Mouse (Mus musculus): Measurements from ENCODE around the gene Vmn1r188.
"Not testable (repeated sequence)": the region's sequence is repeated elsewhere in the genome, so short reads cannot be mapped to it uniquely, and the experiment has no call there.

Vmn1r188 gene

DNA sequence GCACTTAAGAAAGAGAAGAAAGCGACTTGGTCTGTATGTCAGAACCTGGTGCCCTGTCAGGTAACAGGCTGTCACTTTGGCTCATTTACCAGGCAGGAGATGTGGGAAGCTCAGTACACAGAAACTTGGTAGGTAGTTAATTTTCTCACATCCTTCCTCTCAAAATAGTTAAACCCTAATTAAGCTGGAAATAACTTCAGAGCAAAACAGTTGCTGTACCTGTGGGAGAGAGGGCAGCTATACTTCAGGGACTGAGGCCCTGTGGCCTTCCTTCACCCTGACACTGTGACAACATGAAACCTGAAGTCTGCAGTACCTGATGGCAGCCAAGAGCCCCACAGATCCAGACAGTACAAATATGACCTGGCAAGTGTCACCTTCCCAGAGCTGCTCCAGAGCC is at the start of gene Vmn1r188:
Vmn1r188 (plus strand) TSS at position 301 of the 400 bp plus-strand sequence.
- DNase-seq (ENCODE audit: low spot score in 2 of 2) = not testable (repeated sequence)

DNA sequence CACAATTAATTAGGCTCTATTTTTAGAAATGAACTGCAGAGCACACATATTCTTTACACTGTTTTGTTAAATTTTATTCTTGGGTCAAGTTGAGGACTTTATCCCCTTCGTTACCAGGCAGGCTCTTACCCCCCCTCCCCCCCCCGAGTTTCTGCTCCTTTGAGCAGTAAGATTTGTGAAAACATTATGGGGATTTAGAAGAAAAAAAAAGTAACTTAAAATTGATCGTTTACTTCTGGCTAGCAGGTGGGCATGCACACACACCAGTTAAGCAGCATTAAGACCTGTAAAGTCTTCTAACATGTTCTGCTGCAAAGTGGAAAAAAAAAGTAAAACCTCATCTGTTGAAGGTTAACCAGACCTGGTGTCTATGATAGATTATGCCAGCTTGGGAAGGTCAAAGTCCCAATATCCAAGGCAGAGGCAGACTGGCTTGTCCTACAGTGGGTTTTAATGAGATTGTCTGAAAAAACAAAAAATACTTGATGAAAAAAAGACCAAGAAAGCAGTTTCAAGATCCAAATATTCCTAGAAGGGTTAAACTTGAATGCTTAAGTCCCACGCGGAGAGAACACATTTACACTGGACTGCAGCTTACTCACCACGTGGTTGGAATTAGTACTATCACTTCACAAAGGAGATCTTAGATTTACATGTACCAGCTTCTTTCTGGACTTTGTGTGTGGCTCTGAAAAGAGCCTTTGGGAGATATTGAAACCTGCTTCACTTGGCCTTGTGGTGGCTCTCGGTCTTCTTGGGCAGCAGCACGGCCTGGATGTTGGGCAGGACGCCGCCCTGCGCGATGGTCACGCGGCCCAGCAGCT is 49.6 kb upstream of the Vmn1r188 start:
- DNase-seq (ENCODE audit: low spot score in 2 of 2) = no peak

DNA sequence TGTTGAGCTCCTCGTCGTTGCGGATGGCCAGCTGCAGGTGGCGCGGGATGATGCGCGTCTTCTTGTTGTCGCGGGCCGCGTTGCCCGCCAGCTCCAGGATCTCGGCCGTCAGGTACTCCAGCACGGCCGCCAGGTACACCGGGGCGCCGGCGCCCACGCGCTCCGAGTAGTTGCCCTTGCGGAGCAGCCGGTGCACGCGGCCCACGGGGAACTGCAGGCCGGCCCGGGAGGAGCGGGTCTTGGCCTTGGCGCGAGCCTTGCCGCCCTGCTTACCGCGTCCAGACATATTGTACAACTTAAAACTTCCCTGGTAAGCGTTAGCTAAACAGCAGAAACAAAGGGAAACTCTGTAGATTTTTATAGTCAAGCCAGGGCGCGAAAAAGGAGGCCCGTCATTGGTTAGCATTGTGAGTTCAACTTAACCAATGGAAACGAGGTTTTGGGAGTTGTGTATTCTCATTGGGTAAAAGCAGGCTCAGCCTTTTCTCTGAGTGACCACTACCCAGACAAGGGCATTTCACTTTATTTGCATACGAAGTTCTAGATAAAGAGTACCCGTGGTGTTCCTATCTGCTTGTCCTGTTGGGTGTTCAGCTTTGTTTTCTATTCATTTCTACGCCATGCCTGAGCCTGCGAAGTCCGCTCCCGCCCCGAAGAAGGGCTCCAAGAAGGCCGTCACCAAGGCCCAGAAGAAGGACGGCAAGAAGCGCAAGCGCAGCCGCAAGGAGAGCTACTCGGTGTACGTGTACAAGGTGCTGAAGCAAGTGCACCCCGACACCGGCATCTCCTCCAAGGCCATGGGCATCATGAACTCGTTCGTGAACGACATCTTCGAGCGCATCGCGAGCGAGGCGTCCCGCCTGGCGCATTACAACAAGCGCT is 48.7 kb upstream of the Vmn1r188 start, which contains the start of the genes Hist1h2ah and Hist1h2bk:
Hist1h2ah (minus strand) TSS at position 302 of the 882 bp plus-strand sequence.
Hist1h2bk (plus strand) TSS at position 604 of the 882 bp plus-strand sequence.
- peak; percentile 89 to 90 for DNase-seq (ENCODE audit: low spot score in 2 of 2)

DNA sequence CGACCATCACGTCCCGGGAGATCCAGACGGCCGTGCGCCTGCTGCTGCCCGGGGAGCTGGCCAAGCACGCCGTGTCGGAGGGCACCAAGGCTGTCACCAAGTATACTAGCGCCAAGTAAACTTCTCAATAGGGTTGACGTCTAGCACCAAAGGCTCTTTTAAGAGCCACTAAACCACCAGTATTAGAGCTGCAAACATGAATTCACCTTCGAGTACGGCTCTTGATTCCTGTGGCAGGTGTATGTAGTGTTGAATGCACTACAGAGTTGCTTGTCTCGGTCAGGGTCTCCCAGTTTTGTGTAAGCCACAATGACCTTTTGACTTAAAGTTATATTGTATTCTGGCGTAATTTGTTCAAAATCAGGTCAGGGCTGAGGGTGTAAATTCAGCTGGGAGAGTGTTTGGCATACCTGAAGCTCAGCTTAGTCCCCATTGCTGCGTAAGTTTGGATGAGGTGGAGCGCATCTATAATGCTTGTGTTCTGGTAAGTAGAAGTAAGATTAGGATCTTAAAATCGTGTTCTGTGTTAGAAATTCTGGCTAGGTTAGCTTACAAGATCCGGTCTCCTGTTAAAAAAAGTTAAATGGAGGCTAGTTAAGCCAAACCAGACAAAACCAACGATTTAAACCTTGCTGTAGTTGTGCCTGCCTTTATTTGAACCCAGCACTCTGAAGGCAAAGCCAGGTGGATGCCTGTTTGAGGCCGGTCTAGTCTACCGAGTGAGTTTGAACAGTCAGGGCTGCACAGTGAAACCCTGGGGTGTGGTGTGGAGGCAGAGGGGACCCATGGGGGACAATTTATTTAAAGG is 47.9 kb upstream of the Vmn1r188 start:
- no peak for DNase-seq (ENCODE audit: low spot score in 2 of 2)

DNA sequence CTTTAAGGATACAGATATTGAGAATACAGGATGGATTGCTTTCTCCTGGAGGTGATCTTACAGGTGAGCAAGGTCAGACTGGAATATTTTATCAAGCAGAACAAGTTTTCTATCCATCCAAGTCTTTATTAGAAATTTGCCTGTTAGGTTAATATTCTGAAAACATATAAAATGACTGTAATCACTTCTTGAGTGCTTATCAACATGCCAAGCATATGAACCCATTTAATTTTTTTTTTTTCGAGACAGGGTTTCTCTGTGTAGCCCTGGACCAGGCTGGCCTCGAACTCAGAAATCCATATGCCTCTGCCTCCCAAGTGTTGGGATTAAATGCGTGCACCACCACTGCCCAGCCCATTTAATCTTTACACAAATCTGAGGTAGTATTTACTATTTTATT is 47.3 kb upstream of the Vmn1r188 start:
- no peak for DNase-seq (ENCODE audit: low spot score in 2 of 2)

DNA sequence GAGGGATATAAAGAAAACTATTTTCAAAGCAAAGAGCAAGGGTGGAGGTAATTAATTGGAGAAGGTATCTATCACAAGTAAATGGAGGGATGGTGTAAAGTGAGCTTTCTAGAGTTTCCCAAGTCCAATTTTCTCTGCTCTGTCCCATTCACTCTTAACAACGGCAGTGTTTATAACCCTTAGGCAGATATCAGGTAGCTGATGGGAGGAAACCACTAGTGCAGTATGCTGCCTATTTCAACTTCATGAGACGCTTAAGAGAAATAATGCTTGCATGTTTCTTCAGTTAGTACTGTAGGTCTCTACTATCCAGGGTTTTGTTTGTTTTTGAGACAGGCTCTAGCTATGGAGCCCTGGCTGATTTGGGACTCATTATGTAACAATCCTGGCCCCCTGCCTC is 46.8 kb upstream of the Vmn1r188 start:
- DNase-seq (ENCODE audit: low spot score in 2 of 2) = no peak

DNA sequence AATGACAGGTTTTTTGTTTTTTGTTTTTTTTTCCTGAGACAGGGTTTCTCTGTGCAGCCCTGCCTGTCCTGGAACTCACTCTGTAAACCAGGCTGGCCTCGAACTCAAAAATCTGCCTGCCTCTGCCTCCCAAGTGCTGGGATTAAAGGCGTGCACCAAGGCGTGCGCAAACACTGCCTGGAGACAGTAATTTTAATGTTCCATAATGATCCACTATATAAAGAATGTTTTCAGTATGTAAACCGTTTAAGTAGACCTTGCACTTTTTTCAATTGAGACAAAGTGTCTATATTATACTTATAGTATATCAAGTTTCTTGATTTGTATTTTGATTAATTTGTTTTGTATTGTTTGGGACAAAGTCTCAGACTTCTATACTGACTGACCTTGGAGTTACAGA is 44.9 kb upstream of the Vmn1r188 start:
- no peak for DNase-seq (ENCODE audit: low spot score in 2 of 2)

DNA sequence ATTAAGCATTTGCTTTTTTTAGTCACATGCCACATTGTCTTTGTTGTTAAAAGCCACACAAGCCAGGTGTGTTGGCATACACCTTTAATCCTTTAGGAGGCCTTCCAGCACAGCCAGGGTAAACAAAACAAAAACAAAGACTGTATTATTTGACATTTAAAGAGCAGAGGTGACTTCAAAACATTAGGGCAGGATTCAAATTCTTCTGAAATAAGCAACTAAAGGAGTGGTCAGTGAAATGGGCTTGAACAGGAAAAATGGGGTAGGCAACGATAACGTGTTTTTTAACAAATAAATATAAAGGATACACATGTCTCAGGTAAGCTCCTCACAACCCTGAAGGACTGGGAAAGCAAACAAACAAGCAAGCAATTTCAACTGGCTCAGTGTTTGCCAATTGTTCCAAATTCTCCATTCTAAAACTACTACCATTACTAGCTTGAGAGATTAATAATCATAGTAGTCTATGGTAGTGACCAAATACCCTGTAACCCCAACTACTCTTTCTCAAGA is 44.2 kb upstream of the Vmn1r188 start:
- no peak for DNase-seq (ENCODE audit: low spot score in 2 of 2)

DNA sequence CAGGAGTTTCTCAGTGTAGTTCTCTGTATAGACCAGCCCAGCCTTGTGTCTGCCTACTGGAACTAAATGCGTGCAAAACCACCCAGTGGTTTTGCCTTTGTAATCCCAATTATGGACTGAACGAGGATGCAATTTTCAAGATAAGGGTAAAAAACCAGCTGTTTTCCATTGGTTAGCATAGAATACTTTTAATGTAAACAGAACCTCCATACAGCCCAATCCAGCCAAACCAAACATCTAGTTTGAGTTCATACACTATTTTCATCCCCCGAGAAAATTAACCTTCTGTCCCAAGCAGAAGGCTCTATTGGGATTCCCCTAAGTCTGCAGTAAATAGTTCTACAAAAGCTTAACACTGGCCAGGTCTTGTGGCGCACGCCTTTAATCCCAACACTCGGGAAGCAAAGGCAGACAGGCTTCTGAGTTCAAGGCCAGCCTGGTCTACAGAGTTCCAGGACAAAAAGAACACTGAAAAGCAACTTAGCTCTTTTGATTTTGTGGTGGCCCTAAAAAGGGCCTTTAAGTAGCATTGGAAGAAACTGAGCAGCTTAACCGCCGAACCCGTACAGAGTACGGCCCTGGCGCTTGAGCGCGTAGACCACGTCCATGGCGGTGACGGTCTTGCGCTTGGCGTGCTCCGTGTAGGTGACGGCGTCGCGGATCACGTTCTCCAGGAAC is 43.6 kb upstream of the Vmn1r188 start:
- DNase-seq (ENCODE audit: low spot score in 2 of 2) = no peak

DNA sequence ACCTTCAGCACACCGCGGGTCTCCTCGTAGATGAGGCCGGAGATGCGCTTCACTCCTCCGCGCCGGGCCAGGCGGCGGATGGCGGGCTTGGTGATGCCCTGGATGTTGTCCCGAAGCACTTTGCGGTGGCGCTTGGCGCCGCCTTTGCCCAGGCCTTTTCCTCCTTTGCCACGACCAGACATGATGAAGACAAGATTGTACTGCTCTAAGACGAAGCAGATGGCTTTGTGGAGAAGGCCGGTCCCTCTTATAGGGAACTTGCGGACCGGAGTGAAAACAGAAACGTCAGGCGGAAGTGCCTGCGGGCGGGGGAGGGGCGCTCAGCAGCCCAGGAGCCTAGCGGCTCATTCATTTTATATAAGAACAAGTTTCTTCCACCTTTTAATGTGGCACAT is 43.1 kb upstream of the Vmn1r188 start, which contains the start of gene Hist1h4i:
Hist1h4i (minus strand) TSS at position 221 of the 395 bp plus-strand sequence.
- peak; percentile 94 to 99 for DNase-seq (ENCODE audit: low spot score in 2 of 2)

DNA sequence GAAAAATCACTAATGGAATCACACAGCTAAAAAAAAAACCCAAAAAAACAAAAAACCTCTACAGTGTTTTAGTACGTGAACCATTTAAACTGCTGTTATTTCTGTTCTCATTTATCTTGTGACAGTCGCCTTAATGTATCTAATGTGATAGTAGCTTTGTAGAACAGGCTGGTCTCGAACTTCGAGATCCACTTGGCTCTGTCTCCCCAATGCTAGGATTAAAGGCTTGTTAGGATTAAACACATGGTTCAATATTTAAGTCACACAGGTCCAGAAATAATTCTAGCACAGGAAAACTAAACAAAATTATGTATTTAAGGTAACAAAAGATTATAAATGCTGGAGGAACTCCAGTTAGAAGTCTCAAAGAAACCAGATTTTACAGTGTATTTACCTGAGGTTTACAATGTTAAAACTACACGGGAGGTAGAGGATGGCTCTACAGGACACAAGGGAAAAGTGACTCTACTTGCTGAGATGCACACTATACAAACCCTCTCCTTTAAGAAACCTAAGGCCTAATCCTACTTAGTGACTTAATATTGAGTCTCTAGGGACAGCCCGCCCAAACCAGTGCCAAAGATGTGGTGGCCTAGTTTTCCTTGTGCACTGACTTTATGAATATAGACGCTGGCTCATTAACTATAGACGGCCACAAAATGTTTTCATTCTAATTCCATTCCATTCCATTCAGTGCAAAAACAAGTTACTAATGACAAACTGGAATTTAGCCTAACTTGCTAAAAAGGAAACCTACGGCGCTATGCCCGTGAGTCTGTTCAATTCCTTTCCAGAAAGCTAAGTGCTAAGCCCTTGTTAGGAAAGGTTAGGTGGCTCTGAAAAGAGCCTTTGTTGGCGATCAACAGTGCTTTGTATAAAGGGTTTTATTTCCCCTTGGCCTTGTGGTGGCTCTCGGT is 42.3 kb upstream of the Vmn1r188 start:
- no peak for DNase-seq (ENCODE audit: low spot score in 2 of 2)

DNA sequence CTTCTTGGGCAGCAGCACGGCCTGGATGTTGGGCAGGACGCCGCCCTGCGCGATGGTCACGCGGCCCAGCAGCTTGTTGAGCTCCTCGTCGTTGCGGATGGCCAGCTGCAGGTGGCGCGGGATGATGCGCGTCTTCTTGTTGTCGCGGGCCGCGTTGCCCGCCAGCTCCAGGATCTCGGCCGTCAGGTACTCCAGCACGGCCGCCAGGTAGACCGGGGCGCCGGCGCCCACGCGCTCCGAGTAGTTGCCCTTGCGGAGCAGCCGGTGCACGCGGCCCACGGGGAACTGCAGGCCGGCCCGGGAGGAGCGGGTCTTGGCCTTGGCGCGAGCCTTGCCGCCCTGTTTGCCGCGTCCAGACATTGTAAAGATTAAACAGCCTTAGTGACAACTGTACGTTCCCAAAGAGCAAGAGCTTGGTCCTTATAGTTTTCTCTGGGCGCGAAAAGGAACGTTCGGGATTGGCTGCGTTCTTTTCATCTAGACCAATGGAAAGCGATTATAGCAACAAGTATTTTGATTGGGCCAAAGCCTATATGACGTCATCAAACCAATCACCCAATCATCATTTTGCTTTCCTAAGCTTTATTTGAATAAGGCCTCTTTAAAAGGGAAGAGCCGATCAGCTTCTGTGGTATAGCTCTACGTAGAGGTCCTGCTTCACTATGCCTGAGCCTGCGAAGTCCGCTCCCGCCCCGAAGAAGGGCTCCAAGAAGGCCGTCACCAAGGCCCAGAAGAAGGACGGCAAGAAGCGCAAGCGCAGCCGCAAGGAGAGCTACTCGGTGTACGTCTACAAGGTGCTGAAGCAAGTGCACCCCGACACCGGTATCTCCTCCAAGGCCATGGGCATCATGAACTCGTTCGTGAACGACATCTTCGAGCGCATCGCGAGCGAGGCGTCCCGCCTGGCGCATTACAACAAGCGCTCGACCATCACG is 41.4 kb upstream of the Vmn1r188 start, which contains the start of the genes Hist1h2ag and Hist1h2bj:
Hist1h2ag (minus strand) TSS at position 377 of the 935 bp plus-strand sequence.
Hist1h2bj (plus strand) TSS at position 647 of the 935 bp plus-strand sequence.
- DNase-seq (ENCODE audit: low spot score in 2 of 2) = peak; percentile 95 to 96

DNA sequence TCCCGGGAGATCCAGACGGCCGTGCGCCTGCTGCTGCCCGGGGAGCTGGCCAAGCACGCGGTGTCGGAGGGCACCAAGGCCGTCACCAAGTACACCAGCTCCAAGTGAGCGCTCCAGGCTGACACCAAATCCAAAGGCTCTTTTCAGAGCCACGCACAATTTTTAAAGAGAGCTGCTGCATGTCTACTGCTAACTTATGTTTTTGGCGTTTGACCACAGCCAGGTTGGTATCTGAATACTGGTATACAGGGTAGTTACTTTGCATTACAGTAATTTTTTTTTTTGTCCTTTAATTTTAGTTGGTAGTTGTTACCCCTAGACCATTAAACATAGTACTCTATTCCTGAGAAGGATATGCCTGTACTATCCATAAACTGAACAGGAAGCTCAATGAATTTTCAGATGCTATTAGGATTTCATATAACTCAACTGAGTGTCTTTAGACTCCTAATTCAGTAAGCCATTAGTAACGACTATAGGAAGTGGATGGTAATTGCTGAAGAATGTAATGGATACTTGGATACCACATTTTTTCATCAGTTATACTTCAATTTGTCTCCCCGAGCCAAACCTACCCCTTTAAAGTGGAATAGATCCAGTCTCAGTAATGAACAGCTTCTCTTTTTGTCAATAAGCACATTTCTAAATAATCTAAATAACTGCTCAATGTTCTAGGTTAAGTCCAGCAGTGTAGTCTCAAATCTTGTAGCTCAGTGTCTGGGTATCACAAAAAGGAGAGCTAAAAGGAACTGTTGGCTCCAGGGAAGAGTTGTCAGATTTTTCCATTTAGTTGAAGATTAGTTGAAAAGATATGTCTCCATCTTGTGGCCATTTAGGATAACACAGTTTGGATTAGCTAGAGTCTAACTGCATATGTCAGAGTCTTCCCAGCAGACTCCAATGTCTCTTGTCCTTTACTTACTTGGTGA is 40.5 kb upstream of the Vmn1r188 start:
- no peak for DNase-seq (ENCODE audit: low spot score in 2 of 2)

DNA sequence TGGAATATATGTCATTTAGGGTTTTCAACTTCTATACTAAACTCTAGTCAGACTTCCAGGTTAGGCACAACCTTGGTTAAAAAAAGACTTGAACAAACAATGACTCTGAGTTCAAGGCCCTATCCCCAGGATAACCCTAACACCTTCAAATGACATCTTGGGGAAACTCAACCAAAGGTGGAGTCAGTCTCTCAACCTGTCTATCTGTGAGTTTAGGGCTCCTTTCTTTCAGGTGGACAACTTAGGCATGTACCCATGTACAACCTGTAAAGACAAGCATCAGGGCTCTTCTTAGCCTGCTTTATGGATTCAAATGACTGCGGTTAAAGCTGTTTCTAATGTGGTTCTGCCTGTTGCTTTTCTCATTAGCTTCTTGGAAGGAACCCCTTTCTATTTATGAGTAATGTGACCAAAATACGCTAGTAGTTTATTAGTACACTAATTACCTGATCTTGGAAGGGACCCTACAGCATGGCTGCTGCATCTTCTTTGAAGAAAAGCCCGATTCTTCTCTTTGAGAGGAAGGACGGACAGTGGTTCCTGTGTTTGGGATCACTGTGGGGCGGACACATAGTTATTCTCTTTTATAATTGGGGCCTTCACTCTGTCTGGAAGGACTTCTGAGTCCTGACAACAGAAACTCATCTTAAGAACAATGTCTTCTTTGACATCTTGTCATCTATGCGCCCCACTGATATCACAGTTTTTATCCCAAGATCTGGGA is 39.6 kb upstream of the Vmn1r188 start:
- no peak for DNase-seq (ENCODE audit: low spot score in 2 of 2)

DNA sequence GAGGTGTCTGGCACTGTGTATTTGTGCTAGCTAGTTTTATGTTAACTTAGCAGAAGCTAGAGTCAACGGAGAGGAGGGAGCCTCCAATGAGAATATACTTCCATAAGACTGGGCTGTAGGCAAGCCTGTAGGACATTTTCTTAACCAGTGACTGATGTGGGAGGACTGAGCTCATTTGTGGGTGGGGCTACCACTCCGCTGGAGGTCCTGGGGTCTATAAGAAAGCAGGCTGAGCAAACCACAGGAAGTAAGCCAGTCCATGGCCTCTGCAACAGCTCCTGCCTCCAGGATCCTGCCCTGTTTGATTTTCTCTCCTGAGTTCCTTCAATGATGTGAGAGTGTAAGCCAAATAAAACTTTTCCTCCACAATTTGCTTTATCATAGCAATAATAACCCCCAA is 38.9 kb upstream of the Vmn1r188 start:
- no peak for DNase-seq (ENCODE audit: low spot score in 2 of 2)

DNA sequence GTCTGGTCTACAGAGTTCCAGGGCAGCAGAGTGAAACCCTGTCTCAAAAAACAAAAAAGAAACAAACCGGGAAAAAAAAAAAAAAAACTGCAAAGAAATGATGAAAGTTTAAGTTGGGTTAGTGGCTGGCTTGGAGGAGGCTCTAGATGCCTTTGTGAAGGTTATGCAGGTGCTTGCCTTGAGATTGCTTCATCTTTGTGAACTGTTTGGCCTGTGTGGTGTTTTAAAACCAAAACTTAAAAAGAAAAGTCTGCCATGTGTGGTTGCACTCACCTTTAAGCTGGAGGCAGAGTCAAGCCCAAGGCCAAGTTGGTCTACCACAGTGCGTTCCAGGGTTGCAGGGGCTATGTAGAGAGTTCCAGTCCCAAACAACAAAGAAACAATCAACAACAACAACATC is 35.2 kb upstream of the Vmn1r188 start:
- DNase-seq (ENCODE audit: low spot score in 2 of 2) = no peak
